Mouse (Mus musculus): ENCODE measurements around the gene Tnni3.
A peak's percentile ranks its signal among the peaks of the same experiment; 100 is the strongest.

Gene Tnni3

DNA sequence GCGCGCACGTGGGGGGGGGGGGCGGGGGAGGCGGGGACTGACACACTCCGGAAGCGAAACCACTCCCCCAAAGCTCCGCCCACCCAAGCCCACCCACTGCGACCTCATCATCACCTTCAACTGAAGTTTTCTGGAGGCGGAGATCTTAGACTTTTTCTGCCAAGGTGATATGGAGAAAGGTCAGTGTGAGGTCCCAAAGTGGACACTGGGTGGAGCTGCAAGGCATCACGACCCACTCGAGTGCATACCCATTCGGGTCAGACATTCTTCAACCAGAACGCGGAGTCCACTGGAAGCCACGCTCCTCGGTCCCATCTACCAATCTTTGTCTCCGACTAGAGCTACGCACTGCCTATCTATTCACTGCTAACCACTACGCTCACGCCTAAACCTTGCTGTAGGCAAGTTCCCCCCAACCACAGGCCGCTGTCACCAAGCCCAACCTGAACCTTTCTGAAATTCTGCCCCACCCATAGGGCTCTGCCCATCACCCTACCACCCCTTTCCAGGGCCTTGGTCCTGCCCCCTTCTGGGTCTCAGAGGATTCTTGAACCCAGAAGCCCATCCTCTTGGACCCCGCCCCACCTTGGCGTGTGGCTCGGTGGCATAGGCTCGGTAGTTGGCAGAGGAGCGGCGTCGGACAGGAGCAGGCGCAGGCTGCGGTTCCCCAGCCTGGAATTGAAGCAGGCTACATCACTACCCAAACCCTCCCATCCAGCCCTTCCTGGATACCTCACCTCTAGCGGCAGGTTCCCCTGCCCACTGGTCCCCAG lies 2.6 kb downstream of the Tnni3 start:
- DNase-seq = no peak

DNA sequence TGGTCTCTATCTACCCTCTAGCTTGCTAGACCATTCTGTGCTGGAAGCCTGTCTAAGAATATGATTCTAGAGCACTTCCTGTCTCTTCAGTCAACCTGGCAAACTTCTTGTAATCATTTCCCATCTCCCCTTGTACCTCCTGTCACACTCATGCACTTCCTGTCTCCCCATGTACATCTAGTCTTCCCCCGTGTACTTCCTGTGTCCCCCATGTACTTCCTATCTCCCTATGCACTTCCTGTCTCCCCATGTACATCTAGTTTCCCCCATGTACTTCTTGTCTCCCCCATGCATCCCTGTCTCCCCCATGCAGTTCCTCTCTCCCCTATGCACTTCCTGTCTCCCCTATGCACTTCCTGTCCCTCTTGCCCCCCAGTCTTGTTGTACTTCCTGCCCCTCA lies 5.5 kb downstream of the Tnni3 start:
- DNase-seq = no peak

DNA sequence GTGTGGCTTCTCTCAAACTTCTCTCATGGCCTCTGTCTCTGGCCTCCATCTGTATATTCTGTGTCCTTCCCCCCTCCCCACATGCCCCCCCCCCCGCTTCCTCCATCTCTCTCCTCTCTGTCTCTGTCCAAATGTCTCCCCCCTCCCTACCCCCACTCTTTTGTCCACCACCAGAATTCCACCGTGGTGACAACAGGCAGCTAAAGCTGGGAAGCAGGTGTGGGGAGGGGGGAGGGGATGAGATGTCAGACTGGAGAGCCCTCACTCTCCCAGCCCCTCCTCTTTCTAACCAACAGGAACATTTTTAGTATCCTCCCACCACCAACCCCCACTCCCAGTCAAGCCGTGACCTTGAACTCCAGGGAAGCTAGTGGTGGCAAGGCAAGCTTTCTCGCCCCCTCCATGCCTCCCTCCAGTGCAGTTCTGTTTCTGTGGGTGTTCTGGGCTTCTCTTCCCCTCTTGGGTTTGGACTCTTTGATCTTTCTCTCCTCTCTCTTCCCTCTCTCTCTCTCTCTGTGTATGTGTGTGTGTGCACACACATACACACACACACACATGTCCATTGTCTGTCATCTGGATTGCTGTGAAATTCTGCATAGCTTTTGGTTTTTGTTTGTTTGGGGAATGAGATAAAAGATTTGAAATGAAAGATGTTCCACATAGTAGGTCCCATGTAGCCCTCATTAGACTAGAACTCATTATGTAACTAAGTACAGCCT lies 7.5 kb downstream of the Tnni3 start, which contains the start of gene Tnnt1:
Tnnt1 (minus strand) TSS at position 51 of the 719 bp plus-strand sequence.
- DNase-seq = no peak

DNA sequence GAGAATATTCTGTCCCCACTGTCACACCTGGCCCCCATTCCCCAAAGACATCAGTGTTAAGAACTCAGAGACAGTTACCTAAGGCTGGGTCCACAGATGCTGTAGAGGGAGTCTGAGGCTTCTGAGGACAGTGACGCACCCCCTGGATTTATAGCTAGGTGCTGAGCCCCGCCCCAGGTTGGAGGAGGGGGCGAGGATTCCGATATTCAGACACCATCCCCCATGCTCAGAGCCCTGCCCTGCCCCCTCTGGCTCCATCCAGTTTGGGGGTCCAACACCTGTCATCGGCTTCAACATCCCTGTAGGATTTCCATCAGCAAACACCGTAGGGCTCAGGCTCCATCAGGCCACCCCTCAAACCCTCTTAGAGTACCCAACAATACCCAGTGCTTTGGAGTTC lies 8.2 kb downstream of the Tnni3 start:
- no peak for DNase-seq

DNA sequence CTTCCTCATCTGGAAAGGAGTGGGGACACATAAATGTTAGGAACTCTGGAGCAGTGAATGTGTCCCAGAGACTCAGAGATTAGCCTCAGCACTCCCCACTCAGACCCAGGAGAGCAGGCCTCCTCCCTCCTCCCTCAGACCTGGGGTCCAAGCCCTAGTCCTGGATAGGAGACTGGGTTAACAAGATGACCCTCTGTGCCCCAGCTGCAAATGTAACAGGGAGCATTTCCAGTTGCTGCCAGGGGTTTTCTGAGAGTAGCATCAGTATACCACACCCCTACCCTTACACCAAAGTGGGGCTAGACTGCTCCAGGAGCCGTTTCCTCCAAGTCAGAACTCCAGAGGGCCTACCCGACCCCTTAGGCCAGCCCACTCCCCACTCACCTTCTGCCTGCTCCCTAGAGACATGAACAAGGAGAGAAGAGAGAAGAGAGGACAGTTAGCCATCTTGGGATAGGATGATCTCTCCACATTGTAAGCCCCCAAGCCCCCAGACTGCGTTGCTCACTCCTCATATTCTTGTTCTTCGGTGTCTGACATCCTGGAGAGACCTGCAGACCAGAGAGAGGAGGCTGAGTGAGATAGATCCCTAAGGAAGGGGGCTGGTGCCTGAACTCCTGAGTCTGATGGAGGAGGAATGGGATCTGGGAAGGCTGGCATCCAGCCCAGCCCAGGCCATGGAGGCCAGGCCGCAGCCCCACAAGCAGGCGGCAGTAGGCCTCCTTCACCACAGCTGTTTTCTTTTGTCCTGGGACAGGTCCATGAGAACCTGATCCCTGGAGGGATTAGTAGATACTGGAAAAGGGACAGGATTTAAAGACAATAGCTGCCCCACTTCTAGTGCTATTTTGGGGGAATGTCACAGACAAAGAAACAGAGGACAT lies 10.0 kb downstream of the Tnni3 start:
- DNase-seq = peak in 1 of 2 experiments; percentile 51

DNA sequence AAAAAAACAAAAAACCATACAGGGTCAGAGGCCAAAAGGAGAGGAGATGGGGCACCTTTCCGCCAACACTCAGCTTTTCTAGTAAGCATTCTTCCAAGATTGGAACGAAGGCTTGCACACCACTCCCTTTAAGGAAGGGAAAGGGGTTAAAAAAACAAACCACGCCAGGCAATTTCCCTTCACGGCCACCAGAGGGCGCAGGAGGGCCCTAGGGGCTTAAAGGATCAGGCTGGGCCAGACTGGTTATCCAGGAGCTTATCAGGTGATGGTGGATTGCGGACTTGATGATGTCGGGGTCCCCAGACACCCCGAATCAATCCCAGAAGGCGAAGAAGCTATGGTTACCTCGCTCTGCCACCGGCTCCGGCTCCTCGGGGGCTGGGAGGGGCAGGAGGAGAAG lies 10.8 kb downstream of the Tnni3 start:
- DNase-seq = peak; percentile 50 to 63

DNA sequence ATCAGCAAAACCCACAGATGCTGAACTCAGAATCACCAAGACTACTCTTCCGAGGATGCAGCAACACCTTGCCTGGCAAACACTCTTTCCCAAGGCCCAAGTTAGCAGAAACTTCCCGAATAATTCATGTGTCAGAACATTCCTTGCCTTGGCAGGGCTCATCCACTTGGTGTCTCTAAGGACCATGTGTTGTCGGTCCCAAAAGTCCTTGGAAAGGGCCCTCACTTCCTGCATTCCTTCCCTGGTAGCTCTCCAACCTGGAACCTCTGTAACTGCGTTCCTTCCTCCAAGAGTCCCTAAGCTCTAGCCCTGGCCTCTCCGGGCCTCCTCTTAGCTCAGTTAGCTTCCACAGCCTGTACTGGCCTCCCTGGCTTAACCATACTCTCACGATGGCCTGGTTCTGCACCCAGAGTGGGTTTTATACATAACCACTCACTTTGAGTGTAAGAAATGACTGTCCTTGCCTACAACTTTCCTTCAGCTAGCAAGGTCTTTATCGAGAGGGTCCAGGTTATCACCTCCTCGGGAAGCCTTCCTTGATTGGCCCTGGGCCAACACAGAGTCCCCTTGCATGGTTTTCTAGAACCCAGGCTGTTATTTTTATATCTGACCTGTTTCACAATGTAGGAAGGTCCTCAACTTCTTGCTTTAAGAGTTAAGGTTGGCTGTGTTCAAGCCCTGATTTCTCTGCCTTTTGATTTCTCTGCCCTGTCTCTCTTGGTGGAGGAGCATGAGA lies 12.4 kb downstream of the Tnni3 start:
- DNase-seq = peak in 1 of 2 experiments; percentile 39

DNA sequence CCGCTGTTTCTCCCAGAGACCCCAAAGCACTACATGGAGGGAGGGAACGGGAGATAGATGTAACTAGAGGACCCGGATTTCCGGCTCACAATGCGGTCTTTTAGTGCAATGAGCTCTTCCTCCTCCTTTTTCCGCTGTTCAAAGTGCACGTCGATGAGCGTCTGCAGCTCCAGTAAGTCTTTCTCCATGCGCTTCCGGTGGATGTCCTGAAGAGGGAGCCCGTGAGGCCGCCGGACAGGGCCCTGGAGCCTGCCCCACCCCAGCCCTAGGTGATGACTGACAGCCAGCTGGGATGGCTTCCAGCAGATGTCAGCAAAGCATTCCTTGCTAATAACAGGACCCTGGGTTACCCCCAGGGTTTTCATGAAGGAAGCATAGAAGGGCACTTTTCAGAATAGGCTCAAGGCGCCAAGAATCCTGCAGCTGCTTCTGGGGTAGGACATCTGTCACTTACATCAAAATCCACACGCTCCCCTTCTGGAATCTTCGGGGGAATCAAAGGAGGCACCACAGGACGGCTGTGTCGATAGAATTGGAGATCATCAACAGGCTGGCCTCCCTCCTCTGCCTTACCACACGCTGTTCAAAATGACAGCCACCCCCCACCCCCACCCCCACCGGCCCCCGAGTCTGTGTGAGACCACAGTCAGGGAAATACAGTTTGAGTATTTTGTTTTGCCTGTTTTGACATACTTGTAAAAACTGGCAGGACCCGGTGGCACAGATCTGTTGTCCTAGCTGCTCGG lies 14.0 kb downstream of the Tnni3 start:
- DNase-seq = peak; percentile 90 to 93

DNA sequence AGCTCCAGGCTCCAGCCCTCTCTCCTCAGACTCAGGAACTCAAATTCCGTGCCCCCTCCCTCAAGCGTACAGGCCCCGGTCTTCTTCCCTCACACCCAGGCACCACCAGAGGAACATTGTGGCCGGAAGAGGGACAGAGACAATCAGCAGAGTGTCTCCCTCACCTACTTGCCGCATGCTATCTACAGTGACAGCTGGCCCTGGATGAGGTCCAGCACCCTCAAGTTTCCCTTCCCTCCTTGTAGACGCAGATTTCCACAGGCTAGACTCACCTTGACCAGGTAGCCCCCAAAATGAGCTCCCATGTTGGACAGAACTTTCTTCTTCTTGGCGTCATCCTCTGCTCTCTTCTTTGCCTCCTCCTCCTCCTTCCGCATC lies 15.3 kb downstream of the Tnni3 start:
- DNase-seq = no peak

DNA sequence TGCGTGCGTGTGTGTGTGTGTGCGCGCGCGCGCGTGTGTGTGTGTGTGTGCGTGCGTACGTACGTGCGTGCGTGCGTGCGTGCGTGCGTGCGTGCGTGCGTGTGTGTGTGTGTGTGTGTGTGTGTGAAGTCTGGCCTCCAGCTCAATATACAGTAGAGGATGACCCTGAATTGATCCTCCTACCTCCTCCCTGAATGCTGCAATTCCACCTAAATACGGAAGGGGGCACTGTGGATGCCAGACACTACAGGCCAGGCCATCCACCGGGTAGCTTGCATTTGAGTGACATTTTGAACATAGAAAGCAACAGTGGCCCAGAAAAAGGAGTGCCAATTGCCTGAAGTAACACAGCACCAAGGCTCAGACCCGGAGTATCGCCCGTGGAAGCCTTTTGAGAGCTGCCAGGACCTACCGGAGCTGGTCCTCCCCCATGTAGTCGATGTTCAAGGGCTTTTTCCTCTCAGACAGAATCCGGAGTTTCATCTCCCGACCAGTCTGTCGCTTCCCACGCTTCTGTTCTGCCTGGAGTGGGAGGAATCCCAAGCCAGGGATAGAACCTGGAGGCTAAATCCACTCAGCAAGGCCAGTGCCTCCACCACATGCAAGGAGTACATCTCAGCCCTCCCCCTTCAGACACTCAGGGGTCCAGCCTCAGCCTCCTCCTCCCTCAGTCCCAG lies 15.8 kb downstream of the Tnni3 start:
- DNase-seq = no peak

DNA sequence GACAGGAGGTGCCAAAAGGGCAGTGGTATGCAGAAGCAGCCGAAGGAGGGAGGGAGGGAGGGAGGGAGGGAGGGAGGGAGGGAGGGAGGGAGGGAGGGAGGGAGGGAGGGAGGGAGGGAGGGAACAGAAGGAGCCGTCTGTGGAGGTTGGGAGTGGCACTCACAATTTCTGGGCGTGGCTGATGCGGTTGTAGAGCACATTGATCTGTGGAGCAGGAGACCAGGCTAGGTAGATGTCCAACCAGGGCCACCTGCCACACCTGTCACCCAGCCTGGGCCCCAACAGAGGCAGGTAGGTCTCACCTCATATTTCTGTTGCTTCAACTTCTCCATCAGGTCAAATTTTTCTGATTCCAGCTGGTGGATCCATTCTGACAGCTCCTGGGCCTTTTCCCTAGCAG lies 16.8 kb downstream of the Tnni3 start:
- no peak for DNase-seq

DNA sequence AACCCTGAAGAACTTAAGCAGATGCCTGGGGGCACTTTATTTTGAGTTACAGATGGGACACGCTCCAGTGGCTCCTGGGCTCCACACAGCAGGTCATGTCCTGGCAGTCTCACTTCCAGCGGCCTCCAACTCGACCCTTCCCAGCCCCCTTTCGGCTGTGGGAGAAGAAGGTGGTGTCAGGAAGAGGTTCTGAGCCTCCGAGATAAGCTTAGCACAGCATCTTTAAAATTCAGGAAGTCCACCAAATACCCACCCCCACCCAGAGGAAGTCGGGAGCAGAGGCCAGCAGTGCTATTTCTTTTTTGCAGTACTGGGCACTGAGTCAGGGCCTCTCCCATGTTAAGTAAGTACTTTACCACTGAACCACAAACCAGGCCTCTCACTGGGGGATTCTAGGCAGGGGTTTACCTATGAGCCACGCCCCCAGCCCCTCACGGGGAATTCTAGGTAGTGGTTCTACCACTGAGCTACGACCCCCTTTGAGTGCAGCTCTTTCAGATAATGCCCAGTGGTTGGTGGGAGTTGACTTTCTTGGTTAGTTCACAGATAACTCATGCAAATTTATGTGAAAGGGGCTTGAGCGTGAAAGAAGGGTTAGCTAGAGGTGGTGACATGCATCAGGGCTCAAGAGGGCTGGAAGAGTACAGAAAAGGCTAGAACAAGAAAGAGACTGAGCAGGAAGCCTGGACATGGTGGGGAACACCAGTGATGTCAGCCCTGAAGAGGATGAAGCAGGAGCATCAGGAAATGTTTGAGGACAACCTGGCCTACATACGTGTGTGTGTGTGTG lies 19.2 kb downstream of the Tnni3 start:
- DNase-seq = no peak

DNA sequence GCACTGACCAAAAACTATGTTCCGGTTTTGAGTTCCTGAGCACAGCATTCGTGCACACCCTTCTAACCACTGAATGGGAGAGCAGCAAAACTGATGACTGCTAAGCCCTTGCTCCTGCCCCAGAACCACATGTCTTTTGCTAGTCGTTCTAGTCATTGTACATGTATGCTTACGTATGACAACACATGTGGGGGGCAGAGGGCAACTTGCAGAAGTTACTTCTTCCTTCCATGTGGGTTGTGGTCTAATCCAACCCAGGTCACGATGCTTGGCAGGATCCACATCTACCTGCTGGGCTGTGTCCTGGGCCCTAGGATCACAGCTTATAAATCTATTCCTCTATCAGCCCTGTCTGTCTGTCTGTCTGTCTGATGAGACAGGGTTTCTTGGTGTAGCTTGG lies 20.2 kb downstream of the Tnni3 start:
- no peak for DNase-seq

DNA sequence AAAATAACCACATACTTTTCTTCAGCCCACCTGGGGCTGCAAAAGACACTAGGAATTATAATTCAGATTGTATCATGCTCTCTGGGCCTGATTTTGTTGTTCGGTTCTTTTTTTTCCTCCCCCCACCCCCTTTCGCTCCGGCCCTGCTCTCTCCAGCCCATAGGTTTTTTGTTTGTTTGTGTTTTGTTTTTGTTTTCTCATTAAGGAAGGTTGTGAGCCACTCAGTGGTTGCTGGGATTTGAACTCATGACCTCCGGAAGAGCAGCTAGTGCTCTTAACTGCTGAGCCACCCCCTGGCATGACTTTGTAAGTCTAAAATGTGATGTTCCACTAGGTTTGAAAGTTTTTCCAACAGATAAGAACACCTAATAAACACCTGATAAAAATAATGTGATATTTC lies 20.9 kb downstream of the Tnni3 start:
- no peak for DNase-seq

DNA sequence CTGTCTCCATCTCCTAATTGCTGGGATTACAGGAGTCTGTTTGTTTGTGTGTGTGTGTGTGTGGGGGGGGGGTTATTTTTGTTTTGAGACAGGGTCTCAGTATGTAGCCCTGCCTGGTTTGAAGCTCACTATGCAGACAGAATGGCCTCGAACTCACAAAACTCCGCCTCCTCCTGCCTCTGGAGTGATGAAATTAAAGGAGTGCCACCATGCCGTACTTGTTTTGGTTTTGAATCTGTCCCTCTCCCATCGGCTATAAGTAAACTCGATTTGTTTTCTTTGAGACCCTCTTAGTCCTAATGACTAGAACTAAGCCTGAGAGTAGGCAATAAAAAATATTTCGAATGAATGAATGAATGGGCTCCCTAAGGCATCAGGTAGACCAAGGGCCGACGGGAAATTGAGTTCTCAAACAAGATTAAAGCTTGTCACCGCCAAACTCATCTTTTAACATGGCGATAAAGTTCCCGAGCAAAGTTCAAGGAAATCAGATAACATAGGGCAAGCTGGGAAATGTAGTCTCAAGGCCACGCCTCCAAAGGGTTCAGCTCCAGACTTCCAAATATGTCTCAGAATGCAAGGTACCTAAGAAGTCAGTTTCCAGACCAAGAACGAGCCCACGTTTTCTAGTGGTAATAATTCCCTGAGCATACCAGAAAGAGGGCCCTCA lies 21.5 kb downstream of the Tnni3 start:
- peak in 1 of 2 experiments; percentile 34 for DNase-seq

DNA sequence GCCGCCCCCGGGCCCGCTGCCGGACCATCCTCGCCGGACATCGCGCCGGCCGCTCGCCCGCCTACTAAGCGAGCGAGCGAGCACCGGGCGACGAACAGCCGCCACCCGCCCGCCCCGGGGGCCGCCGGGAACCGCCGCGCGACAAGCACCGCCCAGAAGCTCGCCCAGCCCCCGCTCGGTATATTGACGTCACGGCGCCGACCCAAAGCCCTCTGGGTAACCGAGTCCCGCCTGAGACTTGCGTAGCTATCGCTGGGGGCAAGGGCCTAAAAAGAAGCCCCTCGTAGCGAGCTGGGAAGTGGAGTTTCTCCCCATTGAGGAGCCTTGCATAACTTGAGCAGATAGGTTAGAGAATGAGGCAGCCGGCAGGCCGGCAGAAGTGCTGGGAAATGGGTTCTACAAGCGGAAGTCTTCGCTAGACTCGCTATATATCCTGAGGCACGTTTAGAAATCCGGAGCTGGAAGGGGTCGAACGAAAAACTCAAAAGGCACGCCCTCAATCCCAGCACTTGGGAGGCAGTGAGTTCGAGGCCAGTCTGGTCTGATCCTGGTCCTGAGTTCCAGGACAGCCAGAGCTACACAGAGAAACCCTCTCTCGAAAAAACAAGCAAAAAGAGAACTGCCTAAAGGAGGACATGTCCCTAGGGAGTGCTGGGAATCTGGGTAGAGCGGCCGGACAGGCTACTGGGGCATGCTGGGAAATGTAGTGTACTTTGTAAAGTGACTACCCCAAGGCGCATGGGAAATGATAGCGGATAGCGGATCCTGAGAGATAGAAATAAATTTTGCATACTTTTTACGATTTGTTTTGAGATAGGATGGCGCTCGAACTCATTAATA lies 22.3 kb downstream of the Tnni3 start, which contains the start of gene Ppp1r12c:
Ppp1r12c (minus strand) TSS at position 123 of the 840 bp plus-strand sequence.
- peak; percentile 96 to 97 for DNase-seq

DNA sequence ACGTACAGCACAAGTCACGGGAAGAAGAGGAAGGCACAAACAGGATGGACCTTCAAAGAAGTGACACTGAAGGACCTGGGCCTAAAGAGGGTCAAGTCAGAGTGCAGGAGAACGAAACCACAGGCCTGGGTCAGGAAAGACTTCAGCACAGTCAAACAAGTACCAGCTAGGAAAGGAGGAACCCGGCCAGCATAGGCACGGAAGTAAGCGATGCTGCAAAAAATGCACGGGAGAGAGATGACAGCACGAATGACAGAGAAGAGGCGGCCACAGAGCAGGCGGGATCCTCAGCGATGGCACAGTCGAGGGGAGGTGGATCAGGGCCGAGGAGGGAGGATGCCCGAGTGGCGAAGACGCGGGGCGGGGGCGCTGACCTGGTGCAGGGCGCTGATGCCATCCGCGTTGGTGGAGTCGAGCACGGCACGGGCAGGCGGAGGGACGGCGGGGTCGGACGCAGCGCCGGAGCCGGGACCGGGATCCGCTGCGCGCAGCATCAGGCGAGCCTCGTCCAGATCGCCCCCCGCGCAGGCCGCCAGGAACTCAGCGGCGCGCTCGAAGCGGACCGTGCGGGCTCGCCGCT lies 23.0 kb downstream of the Tnni3 start:
- peak; percentile 61 to 66 for DNase-seq

DNA sequence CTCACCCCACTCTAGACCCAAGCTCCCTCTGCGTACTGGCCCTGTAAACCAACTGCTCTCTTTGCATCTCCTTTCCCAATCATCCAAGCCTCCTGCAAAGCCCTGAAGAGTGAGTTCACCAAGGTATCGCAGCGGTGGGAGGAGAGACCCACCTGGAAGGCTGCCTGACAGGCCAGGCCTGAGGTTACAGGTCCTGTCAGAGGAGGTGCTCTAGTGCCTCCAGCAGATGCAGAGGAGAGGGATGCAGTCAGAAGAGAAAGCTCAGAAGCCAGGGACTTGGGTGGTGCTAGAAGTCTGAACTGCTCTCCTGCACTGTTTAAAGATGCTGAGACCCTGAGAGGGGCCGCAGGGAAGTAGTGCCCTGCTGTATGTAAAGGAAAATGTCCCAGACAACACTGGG lies 25.0 kb downstream of the Tnni3 start:
- no peak for DNase-seq

All from lung, postnatal 4 days (tissue).